Mouse (Mus musculus): ENCODE results near the gene Mterf4.

The Mterf4 gene

DNA sequence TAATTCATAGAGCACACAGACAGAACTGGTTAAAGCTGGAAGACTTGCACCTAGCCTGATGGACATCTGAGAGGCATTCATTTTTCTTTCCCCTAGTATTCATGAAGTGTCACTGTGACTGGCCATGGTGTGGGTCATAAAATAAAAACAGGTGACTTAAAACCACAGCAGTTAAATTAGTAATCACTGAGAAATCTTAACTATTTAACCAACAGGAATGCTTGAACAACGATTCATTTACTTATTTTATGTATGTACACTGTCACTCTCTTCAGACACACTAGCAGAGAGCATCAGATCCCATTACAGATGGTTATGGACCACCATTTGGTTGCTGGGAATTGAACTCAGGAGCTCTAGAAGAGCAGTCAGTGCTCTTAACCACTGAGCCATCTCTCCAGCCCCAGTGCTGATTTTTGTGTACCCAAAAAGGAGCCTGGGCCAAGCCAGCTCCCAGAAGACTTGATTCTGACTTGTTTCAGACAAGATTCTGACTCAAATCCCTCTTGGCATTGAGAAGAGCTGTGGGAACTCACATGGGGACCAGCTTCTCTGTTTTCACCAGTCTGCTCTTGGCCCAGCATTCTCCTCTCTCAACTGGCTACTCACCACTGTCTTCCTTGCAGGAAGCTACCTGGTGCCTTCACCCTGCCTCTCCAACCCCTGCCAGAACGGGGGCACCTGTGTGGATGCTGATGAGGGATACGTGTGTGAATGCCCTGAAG, 35.0 kb downstream of the Mterf4 start:
- intact Hi-C loops (cut with DNase I): no loop called here

DNA sequence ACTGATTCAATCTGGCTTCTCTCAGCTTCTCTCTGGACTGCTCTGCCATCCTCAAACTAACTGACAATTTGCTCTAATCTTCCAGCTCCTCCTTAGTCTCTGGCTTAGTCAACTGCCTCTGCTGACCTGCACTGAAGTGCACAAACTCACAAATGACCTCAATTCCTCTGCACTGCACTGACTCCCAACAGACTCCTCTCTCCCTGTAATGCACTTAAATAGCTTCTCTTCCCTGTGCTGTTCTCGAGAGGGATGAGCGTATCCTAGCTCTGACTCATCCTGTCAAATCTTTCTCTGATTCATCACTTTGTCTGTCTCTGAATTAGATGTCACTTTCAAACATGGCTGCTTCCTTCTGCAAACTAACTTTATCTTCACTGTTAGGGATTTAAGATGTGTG, 37.5 kb downstream of the Mterf4 start:
- intact Hi-C loops (cut with DNase I): no loop called here

DNA sequence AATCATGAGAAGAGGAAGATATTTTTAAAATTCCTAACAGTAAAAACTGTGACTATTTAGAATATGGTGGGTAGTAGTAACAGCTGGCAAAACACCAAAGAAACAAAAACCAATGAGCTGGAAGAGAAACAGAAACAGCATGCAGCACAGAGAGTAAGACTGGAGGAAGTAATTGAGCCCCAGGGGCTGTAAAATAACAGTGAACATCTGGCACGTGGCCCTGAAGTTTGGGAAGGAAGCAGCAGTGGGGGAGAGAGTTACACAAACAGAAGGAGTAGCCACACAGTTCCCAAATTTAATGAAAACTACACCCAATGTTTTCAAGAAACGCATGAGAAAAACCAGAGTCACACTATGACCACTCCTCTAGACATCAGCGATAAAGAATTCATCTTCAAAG, 38.5 kb downstream of the Mterf4 start:
- intact Hi-C loops (cut with DNase I): no loop called here

DNA sequence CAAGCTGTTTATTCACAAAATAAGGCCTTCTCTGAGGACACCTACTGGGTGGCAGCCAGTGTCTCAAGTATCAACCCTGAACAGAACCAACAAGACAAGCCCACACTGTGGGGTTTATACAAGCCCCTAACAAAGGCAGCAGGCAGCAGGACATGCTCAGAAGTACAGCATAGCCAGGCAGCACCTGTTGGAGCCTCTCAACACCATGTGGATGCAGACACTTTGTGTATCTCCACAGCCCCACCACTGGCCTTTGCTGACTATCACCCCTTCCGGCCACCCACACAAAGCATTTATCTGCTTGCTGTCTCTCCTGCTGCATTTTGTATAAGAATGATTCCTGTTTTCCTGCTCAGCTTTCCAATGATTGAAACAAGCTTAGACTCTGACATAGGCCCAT, 48.2 kb downstream of the Mterf4 start:
- intact Hi-C loops (cut with DNase I): no loop called here

DNA sequence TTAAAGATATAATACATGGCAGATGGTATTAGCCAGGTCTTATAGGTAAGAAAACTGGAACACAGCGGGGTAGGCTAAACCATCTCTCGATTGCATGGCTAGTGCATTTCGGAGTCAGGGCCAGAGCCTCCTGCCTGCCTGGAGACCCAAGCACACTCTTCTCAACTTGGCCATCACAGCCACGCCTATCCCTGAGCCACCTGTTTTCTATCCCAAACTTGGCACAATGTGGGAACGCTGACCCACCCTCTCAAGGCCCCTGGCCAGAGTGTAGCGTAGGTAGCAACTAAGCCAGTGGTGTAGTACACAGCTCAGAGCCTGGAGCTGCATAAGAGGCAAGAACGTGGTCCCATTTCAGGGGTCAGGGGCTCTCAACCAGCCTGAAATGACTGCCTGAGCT, 50.0 kb downstream of the Mterf4 start:
- intact Hi-C loops (cut with DNase I): no loop called here

DNA sequence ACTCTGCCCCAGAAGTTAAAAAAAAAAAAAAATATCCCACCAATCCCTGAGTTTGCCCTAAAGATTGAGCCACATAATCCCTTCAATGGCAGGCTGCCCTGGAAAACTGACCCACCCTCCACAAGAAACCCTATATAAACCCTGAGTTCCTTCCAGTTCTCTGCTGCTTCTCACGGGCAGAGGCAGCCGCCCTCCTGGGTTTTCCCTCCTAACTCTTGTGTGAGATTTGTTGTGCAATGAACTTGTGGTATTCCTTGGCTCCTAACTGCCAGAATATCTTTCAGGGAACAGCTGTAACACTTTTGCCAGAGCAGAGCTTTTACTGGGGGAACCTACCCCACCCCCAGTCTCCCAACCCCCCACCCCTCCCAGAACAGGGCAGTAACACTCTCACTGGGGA, 53.1 kb downstream of the Mterf4 start:
- intact Hi-C loops (cut with DNase I): no loop called here

Small RNA genes lying within 50 kb of the gene (microRNA-seq; reads per million reads assigned to microRNA genes)
- gene Mir6345: 0 reads per million in 2 experiments
- gene Mir6901: 0.11 to 0.86 reads per million in 2 experiments
- gene Mir6902: 0 reads per million in 2 experiments
